Mouse (Mus musculus) hindbrain, embryonic 11.5 days (tissue): ENCODE measurements around the gene Sfrp5. TPM values are rescaled to one million over a fixed set of nuclear protein-coding genes. Genes with fewer than 3 reads are reported as not detected.

Experiments used
- polyA plus RNA-seq: library from polyadenylated mRNA; unstranded; fragments of >200 nt; fragmentation: Nextera tagmentation; extraction: Ambion mirVana; gene quantifications from 2 replicates; pipeline ENCODE4 v1.2.1, GENCODE M21; 2014

Gene Sfrp5
- polyA plus RNA-seq, 1 experiment from 2014 or later = 0.80 TPM

Other genes starting within 250 kb of the Sfrp5 start
- gene Mms19, start 221.1 kb downstream of the Sfrp5 start, polyA plus RNA-seq = 32.5 and 32.6 TPM in 2 replicates
- gene Ubtd1, start 220.5 kb downstream of the Sfrp5 start, polyA plus RNA-seq = 6.5 and 7.7 TPM in 2 replicates
- not detected in 2 replicates for gene Ankrd2, start 166.3 kb downstream of the Sfrp5 start, polyA plus RNA-seq
- 0.67 and 1.1 TPM in 2 replicates for gene Hoga1, start 156.6 kb downstream of the Sfrp5 start, polyA plus RNA-seq
- gene 4933411K16Rik, start 150.0 kb downstream of the Sfrp5 start, polyA plus RNA-seq = 0.11 TPM in 1 of 2 replicates, not detected in the other
- 75.1 and 76.1 TPM in 2 replicates for gene Morn4, start 115.9 kb downstream of the Sfrp5 start, polyA plus RNA-seq
- 20.9 and 23.6 TPM in 2 replicates for gene Pi4k2a, start 111.8 kb downstream of the Sfrp5 start, polyA plus RNA-seq
- 11.0 and 14.1 TPM in 2 replicates for gene Avpi1, start 73.2 kb downstream of the Sfrp5 start, polyA plus RNA-seq
- 6.4 and 6.9 TPM in 2 replicates for gene Marveld1, start 54.9 kb downstream of the Sfrp5 start, polyA plus RNA-seq
- 17.8 and 18.4 TPM in 2 replicates for gene Zfyve27, start 38.3 kb downstream of the Sfrp5 start, polyA plus RNA-seq
- 3.9 and 5.0 TPM in 2 replicates for gene Golga7b, start 45.3 kb upstream of the Sfrp5 start, polyA plus RNA-seq
- gene Crtac1, start 229.5 kb upstream of the Sfrp5 start, polyA plus RNA-seq = 12.1 and 13.0 TPM in 2 replicates